Mouse (Mus musculus): ENCODE measurements around the gene Car10. TPM values are rescaled to one million over a fixed set of nuclear protein-coding genes. Genes with fewer than 3 reads are reported as not detected.

Gene Car10
- total RNA-seq, 1 experiment from 2014 or later, result 0.49 TPM

DNA sequence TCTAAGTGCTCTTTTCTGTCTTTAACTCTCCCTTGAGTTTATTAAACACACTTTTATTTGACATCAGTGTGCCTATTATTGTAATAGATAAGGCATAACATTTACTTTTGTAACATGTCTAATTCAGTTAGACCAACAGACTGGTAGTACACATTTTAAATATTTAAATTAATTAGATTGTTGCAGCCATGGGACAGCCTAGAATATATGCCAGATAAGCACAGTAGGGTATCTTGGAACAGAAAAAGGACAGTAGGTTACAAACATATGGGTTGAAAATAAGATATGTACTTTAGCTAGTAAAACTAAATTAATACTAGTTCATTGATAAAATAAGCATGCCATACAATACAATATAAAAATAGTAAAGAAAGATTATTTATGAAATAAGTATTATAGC, 74.6 kb downstream of the Car10 start:
- DNase-seq, result no peak

DNA sequence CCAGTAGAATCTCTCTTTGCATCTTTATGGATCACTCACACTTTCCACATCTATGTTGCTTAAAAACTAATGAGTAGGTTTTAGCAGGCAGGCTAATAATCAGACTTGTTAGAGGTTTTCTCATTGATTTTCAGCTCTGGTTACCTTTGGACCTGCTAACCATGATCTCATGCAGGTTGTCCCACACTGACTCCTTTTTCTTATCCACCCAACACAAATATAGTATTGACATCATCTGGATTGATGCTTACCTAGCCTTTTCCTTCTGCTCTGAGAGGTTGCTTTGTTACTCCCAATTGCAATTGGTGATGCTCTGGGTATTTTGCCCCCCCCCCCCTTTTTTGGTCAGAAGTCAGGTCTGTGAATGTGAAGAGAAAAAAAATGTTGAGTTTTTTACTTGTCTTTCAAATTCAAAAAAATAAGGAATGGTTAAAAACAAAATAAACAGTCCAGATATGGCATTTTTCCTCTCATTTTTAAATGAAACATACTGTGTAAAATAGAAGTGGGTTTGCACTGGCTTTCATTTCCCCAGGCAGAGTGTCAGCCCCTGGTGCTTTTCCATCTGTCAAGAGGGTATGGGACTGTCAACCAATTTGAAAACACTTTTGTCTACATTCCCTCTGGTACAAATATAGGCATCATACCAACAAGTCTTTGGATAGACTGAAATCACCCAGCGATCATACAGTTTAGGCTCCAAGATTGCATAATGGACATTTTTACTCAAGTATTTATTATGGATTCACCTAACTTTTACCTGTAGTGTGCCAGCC, 75.9 kb downstream of the Car10 start:
- DNase-seq, result no peak

DNA sequence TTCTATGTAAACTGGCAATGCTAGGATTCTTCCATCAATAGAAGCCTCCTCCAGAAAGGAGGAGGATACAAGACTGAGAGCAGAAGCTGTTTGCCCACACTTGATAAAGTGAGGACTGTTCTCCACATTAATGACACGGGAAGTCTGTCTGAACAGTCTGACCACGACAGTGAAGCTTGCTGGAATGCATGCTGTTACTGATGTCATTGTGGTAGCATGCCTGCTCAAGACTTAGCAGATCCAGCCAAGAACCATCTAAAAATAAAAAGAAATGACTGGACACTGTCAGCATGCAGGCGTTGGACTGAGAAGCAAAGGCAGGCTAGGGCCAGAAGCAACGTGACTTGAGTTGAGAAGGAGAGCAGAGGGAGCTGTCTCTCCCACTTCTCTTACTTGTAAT, 87.6 kb downstream of the Car10 start:
- DNase-seq, result no peak

GRCm38 (mm10) chr11:93186163-93186562, 88.3 kb downstream of the Car10 start:
- DNase-seq, result no peak

- no peak for DNase-seq
These were observed 90.8 kb downstream of the Car10 start for GRCm38 (mm10) chr11:93188621-93189020.

DNA sequence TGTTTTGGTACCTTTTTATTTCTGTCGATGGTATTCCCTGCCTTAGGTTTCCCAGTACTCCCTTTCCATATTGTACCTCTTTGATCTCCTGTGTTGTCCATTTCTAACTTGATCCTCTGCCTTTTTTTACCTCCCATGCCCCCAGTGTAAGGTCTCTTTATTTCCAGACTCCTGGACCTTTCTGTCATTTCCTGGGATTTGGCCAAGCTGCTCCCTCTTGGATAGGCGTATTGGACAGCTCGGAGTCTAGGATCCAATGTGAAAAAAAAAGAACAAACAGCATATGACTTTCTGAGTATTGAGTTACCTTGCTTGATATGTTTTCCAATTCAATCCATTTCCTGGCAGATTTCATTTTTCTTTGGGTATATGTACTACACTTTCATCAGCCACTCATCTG, 102.2 kb downstream of the Car10 start:
- DNase-seq, result no peak

GRCm38 (mm10) chr11:93217457-93217856, 119.6 kb downstream of the Car10 start:
- DNase-seq, result no peak

GRCm38 (mm10) chr11:93230057-93230456, 132.2 kb downstream of the Car10 start:
- no peak for DNase-seq

DNA sequence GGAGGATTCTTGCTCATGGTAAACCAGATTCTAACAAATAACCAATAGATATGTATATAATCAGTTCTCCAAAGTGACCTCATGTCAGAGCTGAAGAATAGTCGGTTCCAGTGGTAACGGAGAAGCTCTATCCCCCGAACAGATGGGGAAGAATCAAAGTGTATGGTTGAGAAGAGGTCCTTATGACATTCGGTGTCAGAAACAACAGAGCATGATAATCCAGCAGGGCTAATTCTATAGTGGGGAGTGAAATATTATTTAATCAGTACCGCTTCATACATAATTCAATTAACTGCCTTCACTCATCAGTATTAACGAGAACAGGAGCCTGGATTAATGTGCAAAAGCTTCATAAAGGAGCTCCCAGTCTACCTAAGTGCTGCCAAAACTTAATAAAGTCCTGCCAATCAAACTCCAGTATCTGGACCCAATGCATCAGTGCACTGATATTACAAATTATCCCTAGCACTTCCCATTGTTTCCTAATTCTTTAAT, 152.0 kb downstream of the Car10 start:
- DNase-seq, result no peak

- DNase-seq, result no peak
These were observed 153.9 kb downstream of the Car10 start for GRCm38 (mm10) chr11:93251766-93252165.

- no peak for DNase-seq
These were observed 166.2 kb downstream of the Car10 start for GRCm38 (mm10) chr11:93263979-93264378.

- no peak for DNase-seq
These were observed 174.2 kb downstream of the Car10 start for GRCm38 (mm10) chr11:93272016-93272415.

DNA sequence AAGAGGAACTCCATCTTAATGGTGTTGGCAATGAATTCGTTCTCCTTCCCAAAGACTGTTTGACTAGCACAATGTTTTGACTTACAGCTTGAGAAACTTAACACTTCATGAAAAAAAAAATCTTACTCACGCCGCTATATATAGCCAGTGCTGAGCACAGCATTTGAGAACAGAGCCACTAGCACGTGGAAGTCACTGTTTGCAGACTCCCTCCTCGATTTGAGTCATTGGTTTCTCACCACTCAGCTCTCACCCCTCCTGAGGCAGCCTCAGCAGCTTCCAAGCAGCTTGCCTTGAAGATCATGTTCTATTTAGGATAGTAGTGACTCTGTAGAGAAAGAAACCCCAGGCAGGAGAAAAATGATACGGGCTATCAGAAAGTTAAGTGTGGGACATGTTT, 176.1 kb downstream of the Car10 start:
- no peak for DNase-seq

DNA sequence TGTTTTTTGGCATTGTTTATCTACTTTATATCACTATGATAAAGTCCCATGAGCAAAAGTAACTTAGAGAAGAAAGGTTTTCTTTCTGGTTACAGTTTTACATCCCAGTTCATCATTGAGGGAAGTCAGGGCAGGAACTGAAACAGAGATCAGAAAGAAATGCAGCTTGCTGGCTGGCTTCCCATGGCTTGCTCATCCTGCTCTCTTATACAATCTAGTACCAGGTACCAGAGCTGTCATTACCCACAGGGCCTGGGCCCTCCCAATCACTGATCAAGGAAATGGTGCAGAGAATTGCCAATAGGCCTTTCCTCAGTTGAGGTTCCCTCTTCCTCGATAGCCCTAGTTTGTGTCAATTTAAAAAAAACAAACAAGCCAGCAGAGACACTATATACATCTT, 195.8 kb downstream of the Car10 start:
- no peak for DNase-seq

- no peak for DNase-seq
These were observed 212.2 kb downstream of the Car10 start for GRCm38 (mm10) chr11:93309981-93310380.

- DNase-seq, result no peak
These were observed 239.9 kb downstream of the Car10 start for GRCm38 (mm10) chr11:93337756-93338155.

DNA sequence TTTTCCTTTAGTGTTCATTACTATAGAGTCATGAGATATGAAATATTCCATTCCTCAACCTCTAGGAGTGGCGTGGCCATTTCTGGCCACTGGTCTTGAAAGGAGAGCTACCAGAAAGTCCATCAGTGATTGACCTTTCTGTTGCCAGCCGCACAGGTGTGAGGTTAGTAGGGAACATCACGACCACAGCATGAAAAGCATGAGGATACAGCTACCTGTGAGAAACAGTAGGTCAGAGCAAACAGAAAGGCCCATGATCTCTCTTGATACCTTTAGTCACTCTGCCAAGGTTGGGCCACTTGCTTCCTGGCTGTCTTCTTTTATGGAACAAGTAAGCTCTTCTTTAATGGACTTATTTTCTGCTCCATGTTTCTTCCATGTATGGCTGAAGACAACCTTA, 246.1 kb downstream of the Car10 start:
- DNase-seq, result no peak

DNA sequence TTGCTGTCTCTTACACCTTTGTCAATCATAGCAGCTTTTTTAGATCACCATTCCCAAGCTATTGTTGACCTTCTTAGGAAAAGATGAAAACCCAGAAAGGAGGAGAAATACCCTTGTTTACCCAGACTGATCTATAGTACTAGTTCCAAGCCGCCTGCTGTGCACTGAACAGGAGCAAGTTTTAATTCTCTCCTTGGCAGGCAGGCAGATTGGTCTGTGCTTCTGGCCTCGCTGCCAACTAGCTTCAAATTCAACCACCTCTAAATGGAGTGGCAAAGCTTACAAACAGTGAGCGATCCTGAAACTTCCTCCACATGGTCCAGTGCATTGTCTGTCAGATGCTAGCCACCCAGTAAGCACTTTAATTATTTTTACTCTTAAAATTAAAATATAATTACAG, 247.0 kb downstream of the Car10 start:
- DNase-seq, result no peak

- no peak for DNase-seq
These were observed 263.7 kb downstream of the Car10 start for GRCm38 (mm10) chr11:93361576-93361975.

- DNase-seq, result no peak
These were observed 266.3 kb downstream of the Car10 start for GRCm38 (mm10) chr11:93364171-93364570.

DNA sequence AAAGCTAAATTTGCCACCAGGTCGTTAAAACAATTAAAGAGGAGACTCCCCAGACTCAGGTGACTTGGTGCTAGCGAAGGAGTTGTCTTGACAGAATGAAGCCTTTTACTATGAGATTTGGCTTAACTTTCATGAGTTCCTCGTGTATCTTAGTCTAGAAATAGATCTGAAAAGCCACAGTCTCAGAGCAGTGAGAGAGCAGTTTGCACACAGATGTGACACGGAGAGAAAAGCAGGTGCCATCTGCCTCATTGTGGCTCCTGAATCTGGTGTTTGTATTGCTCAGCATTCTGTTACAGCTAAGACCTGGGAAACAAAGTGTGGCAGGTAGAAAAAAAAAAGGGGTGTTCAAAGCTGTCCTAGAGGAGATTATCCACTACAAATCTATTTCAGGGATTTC, 269.4 kb downstream of the Car10 start:
- no peak for DNase-seq

- DNase-seq, result no peak
These were observed 269.9 kb downstream of the Car10 start for GRCm38 (mm10) chr11:93367740-93368139.

GRCm38 (mm10) chr11:93373697-93374354, 276.0 kb downstream of the Car10 start:
- no peak for DNase-seq

DNA sequence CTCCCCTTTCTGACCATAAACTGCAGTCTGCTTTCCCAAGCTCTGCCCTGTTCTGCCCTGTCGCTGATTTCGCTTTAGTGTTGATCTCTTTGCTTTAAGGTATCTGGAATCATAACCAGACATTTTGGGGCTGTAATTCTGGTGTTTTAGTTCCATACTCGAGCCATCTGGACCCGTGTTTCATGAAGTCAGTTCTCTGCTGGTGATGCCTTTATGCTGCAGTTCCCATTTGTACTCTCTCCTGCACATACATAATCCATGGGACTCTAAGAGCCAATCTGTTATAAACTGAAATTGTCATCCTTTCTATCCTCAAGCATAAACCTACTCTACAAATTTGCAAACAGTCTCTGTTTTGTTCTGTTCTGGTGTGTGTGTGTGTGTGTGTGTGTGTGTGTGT, 293.3 kb downstream of the Car10 start:
- DNase-seq, result no peak
